Mouse (Mus musculus) brain, embryonic 18.5 days (tissue): ENCODE measurements at regions not wholly inside any gene's neighbourhood (a gene's known extent, or its start where the extent isn't known, plus 50 kb on each side); places are given as distances from the start of the nearest gene placed in this dataset.

ENCODE experiments used
- DNase-seq: peaks from one replicate; pipeline ENCODE4 v3.0.0-alpha.2; 2012; ENCODE audit warnings: low read depth, low spot score

DNA sequence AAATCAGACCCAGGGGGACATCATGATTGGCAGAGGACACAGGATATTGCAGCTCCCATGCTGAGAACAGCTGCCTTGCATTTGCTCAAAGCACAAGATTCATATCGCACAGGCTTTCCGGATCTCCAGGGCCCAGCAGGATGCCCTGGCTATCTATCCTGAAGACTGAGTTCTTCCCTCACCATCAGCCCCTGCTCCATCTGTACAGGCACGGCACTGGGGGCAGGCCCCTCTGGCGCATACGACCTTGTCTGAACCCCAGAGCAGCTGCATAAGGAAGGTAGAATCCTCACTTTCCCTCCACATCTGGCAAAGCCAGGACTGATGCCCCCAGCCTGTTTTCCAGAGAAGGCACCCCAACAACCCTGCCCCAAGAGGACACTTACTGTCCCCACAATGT, 266.8 kb downstream of the Tns1 start:
- DNase-seq: no peak

DNA sequence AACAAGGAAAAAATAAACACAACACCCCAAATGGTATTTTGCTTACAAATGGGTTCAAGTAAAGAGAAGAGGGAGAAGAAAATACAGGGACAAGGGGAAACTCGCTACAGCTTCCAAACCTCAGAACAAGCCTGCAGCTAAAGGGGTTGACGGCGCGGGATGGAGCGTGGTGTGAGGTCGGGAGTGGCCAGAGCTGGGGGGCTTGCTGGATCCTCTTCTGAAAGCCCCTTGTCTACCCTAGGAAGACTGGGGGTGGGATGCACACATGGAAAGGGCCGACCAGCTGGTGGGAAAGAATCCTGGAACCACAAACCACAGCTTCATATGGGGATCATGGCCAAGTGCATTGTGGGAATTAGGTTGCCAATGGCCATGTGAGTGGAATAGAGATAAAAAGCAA, 267.4 kb downstream of the Tns1 start:
- no peak for DNase-seq

DNA sequence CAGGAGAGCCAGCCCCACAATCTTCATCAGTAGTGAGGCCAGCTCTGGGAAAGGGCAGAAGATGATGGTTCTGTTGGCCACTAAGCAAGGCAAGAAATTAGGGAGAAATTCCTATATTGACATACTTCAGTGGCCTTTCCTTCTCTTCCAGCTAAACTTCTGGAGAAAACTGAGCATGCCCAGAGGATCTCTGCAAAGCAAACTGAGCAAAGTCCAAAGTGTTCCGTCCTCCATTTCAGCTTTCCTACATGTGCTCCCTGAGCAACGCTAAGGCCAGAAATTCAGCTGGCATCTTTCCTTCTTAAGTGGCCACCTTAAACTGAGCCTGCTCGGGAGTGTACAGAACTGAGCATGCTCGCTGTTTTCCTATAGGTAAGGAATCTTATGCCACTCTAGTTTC, 268.9 kb downstream of the Tns1 start:
- DNase-seq: no peak

DNA sequence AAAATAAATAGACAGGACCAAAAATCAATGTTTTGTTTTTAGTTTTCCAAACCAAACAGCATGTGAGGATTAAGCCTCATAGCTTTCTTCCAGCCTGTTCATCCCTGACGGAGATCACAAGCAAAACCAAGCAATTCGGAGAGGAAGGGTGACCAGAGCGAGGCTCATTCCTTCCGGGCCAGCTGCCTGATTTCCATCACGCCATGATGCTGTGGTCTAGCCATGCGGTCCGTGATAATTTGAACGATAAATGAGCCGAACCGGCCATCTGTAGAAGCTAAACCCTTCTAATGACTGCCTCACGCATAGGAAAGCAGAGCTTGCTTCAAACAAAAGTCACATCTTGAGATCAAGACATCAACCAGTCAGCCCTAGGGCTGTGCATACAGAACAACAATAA, 270.4 kb downstream of the Tns1 start:
- no peak for DNase-seq

DNA sequence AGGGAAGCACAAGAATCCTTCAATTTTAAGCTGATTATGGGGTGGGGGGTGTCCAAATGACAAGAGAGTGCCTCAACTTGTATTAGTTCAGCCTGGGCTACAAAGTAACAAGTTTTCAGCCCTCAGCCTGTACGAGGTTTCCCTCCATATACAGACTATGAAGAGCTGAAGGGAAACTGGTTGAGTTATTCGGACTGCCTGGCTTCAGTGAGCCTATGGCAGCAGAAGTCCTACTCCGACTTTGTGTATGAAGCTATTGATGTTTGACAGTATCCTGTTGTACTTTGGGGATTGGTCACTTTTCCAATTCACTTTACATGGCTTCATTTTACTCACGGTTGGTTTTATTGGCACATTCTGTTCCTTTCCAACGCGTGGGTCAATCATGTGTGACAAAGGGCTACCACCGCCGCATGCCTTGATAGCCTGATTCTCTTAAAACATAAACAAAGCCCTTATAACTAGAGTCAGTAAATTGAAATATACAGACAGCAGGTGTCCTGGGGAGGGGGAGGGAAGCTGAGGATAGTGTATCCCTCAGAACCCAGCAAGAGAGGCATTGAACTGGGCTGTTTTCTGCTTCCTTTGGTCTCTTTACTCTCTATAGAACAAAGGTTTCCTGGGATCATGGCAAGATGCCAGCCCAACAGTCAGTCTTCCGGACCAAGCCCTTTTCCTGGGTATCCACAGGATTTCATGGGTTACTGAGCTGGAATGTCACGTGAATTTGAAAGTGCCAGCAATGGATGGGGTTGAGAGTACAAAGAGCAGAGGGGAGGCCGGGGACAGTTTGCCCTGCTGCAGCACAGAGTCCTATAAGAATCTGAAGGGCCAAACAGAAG, 273.9 kb downstream of the Tns1 start:
- DNase-seq: no peak

DNA sequence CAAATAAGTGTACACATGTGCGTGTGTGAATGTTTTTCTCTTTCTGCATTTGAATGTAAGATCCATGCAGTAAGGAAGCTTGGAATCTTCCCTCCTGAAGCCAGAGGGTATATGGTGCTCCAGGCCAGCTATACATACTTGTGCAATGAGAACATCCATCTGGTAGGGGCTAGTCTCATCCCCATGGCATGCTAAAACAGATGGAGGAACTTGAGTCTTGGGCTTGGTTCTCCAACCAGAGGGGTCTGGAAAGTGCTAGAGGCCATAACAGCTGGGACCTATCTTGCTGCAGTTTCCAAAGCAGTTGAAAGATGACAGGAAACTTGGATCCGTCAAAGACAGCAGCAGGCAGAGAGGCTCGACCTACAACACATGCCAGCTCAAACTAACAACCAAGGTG, 275.9 kb downstream of the Tns1 start:
- DNase-seq: no peak

DNA sequence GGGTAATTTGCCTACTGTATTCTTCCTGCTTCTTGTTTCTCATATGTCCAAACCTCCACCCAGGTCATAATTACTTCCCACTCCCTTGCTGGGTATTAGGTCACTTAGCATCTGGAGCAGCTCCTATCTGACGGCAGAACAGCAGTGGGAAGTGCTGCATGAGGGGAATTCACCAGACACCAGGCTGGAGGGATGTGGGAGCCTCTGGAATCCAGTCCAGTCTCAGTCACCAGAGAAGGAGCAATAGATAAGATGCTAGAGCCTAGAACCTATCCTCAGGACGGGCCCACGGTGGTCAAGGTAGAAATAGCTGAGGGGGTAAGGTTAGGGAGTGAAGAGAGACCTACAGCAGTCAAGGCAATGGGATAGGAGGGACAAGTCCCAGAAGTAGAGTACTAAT, 277.1 kb downstream of the Tns1 start:
- no peak for DNase-seq

DNA sequence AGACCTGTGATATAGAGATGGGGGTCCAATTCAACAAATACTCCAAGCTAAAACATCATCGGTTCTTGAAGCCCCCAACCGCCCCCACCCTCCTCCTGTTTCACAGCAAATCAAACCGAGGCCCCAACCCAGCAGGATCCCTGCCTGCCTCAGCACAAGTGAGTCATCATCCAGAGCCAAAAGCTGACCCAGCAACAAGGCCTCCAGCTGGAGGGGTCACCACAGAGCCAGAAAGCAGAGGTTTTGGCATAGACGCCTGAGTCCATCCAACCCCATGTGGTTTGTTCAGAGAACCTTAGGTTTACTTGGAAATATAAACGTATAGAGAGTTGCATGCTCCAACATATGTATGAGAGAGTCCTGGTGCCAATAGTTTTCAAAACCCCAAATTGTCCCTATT, 279.1 kb downstream of the Tns1 start:
- DNase-seq: no peak

DNA sequence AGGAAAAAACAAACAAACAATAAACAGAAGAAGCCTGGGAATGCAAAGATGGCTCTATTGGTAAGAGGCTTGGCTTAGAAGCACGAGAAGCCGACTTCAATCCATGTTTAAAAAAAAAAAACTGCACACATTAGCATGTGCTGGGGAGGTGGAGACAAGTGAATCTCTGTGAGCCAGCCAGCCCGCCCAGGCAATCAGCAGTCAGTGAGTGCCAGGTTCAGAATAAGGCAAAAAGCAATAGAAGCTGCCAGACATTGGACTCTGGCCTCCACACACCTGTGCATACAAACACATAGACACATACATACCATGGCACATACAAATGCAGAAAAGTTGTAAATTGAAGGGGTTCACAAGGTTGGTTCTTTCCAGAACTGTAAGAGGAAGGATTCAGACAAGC, 279.7 kb downstream of the Tns1 start:
- no peak for DNase-seq

DNA sequence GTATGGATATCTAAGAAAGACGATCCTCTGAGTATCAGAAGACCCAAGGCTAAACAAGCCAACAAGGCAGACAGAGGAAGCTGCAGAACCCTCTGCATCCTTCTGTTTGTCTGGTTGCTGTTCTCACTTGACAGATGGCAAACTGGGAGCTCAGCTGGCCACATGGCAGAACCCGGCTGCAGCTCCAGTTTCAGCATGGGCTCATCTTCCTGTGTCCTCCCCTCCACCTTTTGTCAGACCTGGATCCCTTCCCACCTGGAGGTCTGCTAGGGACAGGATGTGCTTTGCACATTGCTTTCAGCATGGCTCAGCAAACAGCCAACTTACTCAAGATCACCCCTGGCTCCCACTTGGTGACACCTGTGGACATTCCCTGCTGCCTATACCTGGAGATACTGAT, 284.9 kb downstream of the Tns1 start:
- DNase-seq: no peak

DNA sequence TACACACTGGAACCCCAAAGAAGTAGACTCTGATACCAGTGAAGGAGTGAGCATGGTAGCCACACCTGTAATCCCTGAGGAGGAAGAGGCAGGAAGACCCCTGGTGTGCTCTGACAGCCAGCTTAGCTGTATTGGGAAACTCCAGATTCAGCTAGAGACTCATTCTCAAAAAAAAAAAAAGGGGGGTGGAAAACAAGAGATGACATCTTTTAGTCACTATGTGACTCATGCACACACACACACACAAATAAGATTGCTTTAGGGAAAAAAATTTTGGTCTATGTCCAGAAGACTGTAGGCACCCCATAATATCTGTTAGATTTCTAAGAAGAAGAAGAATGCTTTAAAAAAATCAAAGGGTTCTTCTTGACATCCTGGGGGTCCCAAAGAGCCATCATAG, 287.6 kb downstream of the Tns1 start:
- DNase-seq: no peak

DNA sequence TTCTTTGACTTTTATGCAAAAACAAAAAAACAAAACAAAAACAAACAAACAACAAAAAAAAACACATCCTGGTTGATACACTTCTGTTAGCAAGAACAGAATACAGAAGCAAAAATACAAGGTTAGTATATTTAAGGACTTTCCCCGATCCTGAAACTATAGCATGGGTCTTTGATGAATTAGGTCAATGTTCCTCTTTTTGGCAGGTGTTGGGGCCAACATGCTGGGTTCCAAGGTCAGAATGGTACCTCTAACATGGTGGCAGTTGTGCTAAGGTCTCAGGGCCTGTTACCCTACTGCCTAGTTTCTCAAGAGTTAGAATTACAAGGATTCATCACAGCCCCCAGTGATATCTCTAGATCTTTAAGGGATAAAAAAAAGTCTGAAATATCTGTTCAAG, 289.7 kb downstream of the Tns1 start:
- no peak for DNase-seq

DNA sequence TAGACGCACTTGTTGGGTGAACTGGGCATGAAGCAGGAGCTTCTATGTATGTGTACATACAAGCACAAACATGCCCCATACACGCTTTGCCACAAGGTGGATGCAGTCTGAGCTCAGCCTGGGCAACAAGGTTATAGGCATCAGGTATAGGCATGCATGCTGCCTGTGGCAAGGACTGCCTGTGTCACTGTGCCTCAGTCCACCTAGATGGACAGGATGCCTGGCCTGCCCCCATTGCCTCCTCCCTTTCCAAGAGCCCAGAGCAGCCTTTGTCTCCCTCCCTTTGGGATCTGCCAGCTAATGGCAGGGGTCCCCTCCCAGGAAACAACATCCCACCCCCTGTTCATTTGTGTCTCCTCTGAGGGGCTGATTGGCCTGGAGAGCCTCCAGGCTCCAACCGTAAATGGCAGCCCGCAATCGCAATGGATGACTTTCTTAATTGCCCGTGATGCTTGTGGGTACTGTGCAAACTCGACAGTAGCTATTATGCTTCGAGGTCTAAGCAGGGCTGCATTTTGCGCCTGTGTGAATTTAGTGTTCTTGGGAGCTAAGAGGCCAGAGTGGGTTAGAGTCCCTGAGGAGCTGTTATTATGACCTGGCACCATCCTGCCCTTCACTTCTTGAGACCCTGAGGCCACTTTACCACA, 293.6 kb downstream of the Tns1 start:
- no peak for DNase-seq

DNA sequence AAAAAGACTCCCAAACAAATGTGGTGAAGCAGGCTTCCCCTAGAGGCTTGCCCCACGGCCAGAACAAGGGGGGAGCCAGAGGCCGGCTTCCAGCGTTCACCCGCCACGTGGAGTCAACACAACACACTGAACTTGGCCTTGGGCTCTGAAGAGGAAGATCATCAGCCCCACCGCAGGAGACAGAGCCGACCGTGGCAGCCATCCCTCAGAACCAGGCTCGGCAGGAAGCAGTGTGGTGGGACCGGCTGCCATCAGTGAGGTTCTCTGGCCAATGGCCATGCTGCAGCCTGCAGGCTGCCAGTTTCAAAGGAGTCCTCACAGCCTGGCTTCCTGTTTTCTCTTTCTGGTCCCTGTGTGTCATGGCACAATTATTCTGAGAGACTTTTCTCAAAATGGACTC, 295.3 kb downstream of the Tns1 start:
- no peak for DNase-seq

DNA sequence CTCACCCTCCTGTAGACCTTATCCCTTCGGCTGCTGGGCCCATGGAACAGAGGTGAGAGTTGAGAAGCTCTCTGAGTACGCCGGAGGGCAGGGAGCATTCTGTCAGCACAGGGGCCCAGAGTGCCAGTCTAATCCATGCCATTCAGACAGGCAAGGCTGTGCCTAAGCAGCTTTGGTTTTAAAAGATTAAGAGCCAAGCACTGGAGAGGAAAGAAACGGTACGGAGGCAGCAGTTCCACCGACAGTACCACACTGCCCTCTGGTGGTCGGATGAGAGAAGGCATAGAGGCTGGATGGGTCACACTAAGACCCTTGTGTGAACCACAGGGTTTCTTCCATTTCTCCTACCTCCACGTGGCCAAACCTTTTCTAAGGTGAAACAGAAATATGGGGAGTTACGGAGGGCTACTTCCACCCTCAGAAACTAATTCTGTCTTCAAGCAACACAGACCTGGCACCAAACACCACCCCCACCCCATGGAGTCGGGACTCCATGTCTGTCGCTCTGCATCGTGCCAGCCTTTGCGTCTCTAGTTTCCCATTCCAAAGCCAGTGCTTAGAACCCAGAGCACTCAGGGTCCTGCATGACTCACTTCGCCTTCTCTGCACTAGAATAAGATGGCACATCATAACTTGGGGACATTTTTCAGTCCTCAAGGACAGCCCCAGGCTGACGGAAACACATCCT, 297.9 kb downstream of the Tns1 start:
- DNase-seq: peak; percentile 69

DNA sequence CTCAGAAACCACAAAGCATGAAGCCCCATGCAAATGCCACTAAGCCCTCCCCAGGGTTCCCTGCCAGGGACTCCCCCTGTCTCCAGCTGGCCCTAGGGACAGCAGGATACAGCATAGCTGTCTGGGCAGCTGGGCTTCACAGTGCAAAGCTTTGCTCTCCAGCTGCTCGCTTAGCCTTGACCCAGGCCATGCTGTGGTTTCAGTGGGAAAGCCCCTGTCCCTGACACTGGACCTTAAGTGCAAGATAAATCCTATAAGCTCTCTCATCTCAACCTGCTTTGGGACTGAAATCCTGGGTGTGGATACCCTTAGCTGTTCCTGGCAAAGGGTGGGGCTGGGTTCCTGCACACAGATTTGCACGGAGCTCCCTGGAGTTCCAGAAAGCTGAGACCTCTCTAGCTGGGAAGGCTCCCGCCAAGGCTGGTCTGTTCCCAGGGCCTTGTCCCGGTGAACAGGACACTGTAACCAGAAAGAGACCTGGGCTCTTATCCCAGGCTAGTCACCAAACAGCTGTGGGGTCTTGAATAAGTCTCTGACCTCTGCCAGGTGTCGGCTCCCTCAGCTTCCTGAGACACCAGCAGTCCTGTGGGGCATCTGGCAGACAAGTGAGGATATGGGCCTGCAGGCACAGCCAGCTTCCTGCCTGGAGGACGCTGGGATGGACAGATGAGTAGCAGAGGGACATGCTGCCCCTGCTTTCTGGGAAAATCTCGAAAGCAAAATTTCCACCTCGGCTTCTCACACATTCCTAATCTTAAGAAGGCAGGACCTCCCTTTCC, 299.7 kb downstream of the Tns1 start:
- DNase-seq: no peak

DNA sequence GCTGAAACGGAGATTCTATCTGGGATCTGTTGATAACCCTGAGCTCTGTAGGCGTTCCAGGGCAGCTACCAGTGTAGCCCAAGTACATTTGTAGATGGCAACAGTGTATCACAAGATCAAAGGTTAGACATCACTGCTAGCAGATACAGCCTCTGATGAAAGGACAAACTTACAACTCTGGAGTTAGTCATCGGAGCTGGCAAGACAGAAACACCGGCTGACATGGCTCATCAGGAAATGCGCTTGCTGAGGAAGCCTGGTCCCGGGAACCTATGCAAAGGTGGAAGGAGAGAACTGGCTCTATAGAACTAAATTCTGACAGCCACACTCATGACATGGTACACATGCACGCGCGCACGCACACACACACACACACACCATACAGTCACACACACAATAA, 300.5 kb downstream of the Tns1 start:
- no peak for DNase-seq

DNA sequence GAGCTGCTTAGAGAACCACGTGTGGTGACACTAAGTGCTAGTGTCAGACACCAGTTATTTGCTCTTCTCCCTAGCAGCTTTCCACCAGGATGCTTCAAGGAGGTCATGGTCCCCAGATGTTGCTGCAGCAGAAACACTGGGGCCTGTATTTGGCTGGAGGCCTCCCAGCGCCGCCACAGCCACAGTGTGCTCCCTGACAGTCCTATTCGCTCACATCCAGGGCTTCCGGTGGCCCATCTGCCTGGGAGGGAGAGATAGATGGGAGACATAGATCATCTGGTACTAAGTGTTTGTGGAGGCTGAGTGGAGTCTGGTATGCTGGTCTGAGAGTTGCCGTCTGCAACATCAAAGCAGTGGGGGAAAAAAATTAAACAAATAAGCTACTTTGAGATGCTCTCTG, 301.6 kb downstream of the Tns1 start:
- DNase-seq: no peak

DNA sequence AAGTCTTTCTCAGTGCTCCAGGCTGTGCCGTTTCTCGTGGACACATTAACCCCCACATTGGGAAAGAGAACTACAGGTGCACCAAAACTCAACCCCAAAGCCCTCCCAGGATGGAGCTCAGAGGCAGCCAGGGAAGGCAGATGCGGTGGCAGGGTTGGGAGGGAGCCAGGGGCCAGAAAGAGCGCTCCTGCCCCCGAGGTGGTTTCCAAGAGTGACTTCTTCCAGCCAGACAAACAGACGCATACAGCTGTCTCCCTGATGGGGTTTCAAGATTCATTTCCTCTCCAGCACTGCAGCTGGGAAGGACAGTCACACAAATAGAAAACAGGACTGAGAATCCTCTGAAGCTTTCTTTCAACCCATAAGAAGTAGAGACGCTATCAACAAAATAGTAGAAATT, 303.5 kb downstream of the Tns1 start:
- DNase-seq: no peak

DNA sequence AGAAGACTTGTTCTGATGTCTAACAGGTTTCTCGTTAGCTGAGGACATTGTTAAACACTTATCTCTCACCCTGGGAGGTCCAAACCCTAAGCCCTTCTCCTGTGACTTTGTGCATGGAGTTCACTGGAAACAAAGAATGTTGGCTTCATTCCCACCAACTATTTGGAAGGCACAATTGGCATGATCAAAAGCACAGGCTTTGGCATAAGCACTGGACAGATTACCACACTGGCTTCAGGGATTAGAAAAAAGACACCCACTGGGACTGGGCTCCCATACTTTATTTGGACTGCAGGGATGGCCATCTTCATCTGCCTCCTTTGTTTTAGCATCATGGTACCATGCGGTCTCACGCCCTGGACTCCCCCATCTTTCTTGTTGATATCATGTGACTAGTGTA, 317.0 kb downstream of the Tns1 start:
- no peak for DNase-seq

DNA sequence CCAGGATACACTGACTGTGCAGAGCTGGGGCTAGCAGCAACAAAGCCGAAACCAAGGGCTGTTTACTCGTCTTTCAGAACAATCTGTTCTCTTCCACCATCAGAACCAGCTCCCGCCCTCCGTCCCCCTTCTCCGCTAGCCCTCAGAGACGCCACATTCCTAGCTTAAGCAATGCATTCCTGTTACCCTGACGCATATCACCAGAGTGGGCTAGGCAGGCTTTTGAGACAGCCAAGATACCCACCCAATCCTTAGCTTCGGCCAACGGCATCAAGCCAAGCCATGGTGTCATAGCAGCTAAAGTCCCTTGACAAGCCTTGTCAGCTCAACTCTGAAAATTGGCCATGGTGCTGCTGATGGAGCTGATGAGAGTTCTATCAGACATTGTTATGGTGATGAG, 319.1 kb downstream of the Tns1 start:
- no peak for DNase-seq

DNA sequence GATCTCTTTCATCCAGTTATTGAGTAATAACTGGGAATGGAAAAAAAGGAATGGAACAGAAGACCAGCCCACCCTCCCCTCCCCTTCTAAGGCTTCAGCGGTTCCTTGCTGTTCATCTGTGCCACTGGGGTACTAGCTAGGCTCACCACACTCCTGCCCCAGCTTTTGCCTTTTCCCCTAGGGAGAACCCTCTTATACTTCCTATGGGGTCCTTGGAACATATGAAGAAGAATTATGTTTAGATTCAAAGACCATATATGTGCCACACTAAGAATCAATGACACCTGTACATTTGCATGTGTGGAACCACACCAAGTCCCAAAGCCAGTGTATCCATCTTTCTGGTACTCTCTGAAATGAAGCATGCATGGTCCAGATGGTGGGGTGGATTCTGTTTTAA, 324.3 kb downstream of the Tns1 start:
- DNase-seq: no peak
